Mouse (Mus musculus) stomach, postnatal 0 days (tissue): Measurements from ENCODE around the gene Sh3pxd2b. TPM values are rescaled to one million over a fixed set of nuclear protein-coding genes. Genes with fewer than 3 reads are reported as not detected.

Experiments used
- ATAC-seq: fragments of 200-750 bp; cut with Nextera tagmentation; 2 replicates; pipeline ENCODE4 v1.8.0; 2017; ENCODE audit not compliant: low FRiP score, low TSS enrichment
- DNase-seq: peaks from one replicate; pipeline ENCODE4 v3.0.0-alpha.2; 2016; ENCODE audit warnings: low spot score
- H3K27ac ChIP-seq: fragments of 300-500 bp; sonication (generic); replicated peaks from 2 replicates; pipeline ENCODE4 v1.5.1; 2014; ENCODE audit warnings: mild to moderate bottlenecking, control low read depth
- H3K27me3 ChIP-seq: fragments of 300-500 bp; sonication (generic); 2 replicates; pipeline ENCODE4 v1.6.1; 2014; ENCODE audit warnings: low read length; ENCODE audit not compliant: control insufficient read depth, insufficient read depth
- H3K36me3 ChIP-seq: fragments of 300-500 bp; sonication (generic); 2 replicates; pipeline ENCODE4 v1.6.1; 2014; ENCODE audit warnings: low read length, mixed read lengths; ENCODE audit not compliant: control insufficient read depth, insufficient read depth
- H3K4me1 ChIP-seq: fragments of 300-500 bp; sonication (generic); replicated peaks from 2 replicates; pipeline ENCODE4 v1.6.1; 2014; ENCODE audit warnings: antibody characterized with exemption; ENCODE audit not compliant: control insufficient read depth, insufficient read depth
- H3K4me2 ChIP-seq: fragments of 300-500 bp; sonication (generic); replicated peaks from 2 replicates; pipeline ENCODE4 v1.6.1; 2014; ENCODE audit warnings: low read depth, mild to moderate bottlenecking, control low read depth, moderate library complexity
- H3K4me3 ChIP-seq: fragments of 300-500 bp; sonication (generic); 2 replicates; pipeline ENCODE4 v1.5.1; 2014; ENCODE audit warnings: low read depth, low read length, control low read depth
- H3K9ac ChIP-seq: fragments of 300-500 bp; sonication (generic); 2 replicates; pipeline ENCODE4 v1.6.1; 2014; ENCODE audit warnings: mild to moderate bottlenecking, low read length, control low read depth, mixed read lengths
- H3K9me3 ChIP-seq: fragments of 300-500 bp; sonication (generic); 2 replicates; pipeline ENCODE4 v1.6.1; 2016; ENCODE audit warnings: low read length; ENCODE audit not compliant: control insufficient read depth
- CTCF ChIP-seq: IDR thresholded peaks from 2 replicates; pipeline ENCODE4 v1.5.1; 2016; ENCODE audit warnings: antibody characterized with exemption, low read depth, mild to moderate bottlenecking, moderate library complexity
- EP300 ChIP-seq: optimal IDR thresholded peaks from 2 replicates; pipeline ENCODE3; 2016; ENCODE audit warnings: antibody characterized with exemption
- WGBS: fragments of 180-500 bp; shearing (Covaris S2); extraction: QIAGEN DNeasy Blood & Tissue Kit; methylation state at CpG from one replicate; pipeline ENCODE4 v1.1.7; 2014; 5-methylcytosine and 5-hydroxymethylcytosine counted together
- polyA plus RNA-seq: library from polyadenylated mRNA; unstranded; fragments of >200 nt; fragmentation: Nextera tagmentation; extraction: Ambion mirVana; gene quantifications from 2 replicates; pipeline ENCODE4 v1.2.1, GENCODE M21; 2015

The Sh3pxd2b gene
- polyA plus RNA-seq, 1 experiment from 2014 or later: 5.0 TPM

GRCm38 (mm10) chr11:32316009-32316408 lies 31.6 kb upstream of the Sh3pxd2b start:
- DNase-seq: no peak
- Histone ChIP-seq H3K9me3 (no peaks in the 10 kb centered on the region), H3K4me1 (no peaks in the 10 kb centered on the region), H3K27me3 (no peaks in the 10 kb centered on the region), H3K4me2 (no peak overlapping the region), H3K27ac (no peak overlapping the region), H3K9ac (no peak overlapping the region), H3K4me3 (no peak overlapping the region), H3K36me3 (no peaks in the 10 kb centered on the region)
- no peak for ATAC-seq
- 85% methylated on average over 3 of the region's 3 CpGs for WGBS
- TF ChIP-seq EP300: no peak
- TF ChIP-seq CTCF: no peak

- no peak overlapping the region for H3K27ac ChIP-seq
- WGBS: 67% methylated on average over 11 of the region's 11 CpGs
- H3K4me3 ChIP-seq: no peak overlapping the region
These were observed 27.0 kb upstream of the Sh3pxd2b start for GRCm38 (mm10) chr11:32320507-32321195.

GRCm38 (mm10) chr11:32321196-32321565 lies 26.4 kb upstream of the Sh3pxd2b start:
- 40% methylated on average over 8 of the region's 8 CpGs for WGBS
- Histone ChIP-seq H3K9ac (no peak overlapping the region), H3K27ac (no peak overlapping the region), H3K27me3 (no peaks in the 10 kb centered on the region), H3K4me3 (no peak overlapping the region), H3K36me3 (no peaks in the 10 kb centered on the region), H3K9me3 (no peaks in the 10 kb centered on the region), H3K4me1 (no peaks in the 10 kb centered on the region), H3K4me2 (no peak overlapping the region)
- peak; percentile 87 for TF ChIP-seq CTCF
- TF ChIP-seq EP300: no peak
- ATAC-seq (peak; percentile 62), DNase-seq (peak; percentile 79)

More at GRCm38 (mm10) chr11:32320507-32321195, 27.0 kb upstream of the Sh3pxd2b start:
- DNase-seq (no peak), ATAC-seq (peak; percentile 28; the same call in 1 of the 2 replicates)
- Histone ChIP-seq H3K4me2 (no peak overlapping the region), H3K36me3 (no peaks in the 10 kb centered on the region), H3K9me3 (no peaks in the 10 kb centered on the region), H3K4me1 (no peaks in the 10 kb centered on the region), H3K9ac (no peak overlapping the region), H3K27me3 (no peaks in the 10 kb centered on the region)
- TF ChIP-seq CTCF: no peak
- TF ChIP-seq EP300: no peak

- Histone ChIP-seq H3K4me2 (peak overlapping the region; percentile 45), H3K27me3 (no peaks in the 10 kb centered on the region), H3K4me1 (no peaks in the 10 kb centered on the region), H3K36me3 (no peaks in the 10 kb centered on the region), H3K4me3 (peak overlapping the region; percentile 20; the same call in 1 of the 2 replicates), H3K9ac (peak overlapping the region; percentile 47; the same call in 1 of the 2 replicates), H3K27ac (no peak overlapping the region), H3K9me3 (no peaks in the 10 kb centered on the region)
- TF ChIP-seq CTCF (peak; percentile 95), EP300 (no peak)
- ATAC-seq (peak; percentile 84), DNase-seq (peak; percentile 91)
- 10% methylated on average over 15 of the region's 15 CpGs for WGBS
These were observed 23.0 kb upstream of the Sh3pxd2b start for GRCm38 (mm10) chr11:32324609-32325008.

DNA sequence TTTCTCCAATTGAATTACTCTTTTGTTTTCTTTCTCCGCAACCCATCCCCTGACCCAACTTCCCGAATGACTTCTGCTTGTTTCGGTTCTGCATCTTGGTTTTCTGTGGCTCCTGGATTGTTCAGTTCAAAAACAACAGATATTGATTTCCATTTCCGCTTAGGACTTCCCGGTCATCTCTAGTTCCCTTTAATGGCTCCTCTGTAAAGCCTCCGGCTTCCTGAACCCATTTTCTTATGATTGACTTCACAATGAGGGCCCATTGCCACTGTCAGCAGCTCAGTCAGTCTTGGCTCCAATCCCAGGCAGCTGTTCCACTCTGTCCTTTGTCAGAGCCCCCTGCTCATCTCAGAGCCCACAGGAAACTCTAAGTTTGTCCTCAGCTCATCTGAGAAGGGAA lies 16.5 kb upstream of the Sh3pxd2b start:
- Histone ChIP-seq H3K4me2 (no peak overlapping the region), H3K9ac (no peak overlapping the region), H3K9me3 (no peaks in the 10 kb centered on the region), H3K27ac (no peak overlapping the region), H3K36me3 (no peaks in the 10 kb centered on the region), H3K4me3 (no peak overlapping the region), H3K4me1 (no peaks in the 10 kb centered on the region), H3K27me3 (no peaks in the 10 kb centered on the region)
- no peak for TF ChIP-seq CTCF
- TF ChIP-seq EP300: no peak
- no peak for ATAC-seq
- 57% methylated on average over 6 of the region's 6 CpGs for WGBS
- DNase-seq: no peak

- H3K36me3 ChIP-seq: no peaks in the 10 kb centered on the region
- no peak overlapping the region for H3K27ac ChIP-seq
- H3K9ac ChIP-seq: no peak overlapping the region
- WGBS: 42% methylated on average over 5 of the region's 5 CpGs
- H3K9me3 ChIP-seq: no peaks in the 10 kb centered on the region
- TF ChIP-seq CTCF (no peak), EP300 (no peak)
- DNase-seq: no peak
- no peak overlapping the region for H3K4me2 ChIP-seq
- H3K27me3 ChIP-seq: no peaks in the 10 kb centered on the region
- no peaks in the 10 kb centered on the region for H3K4me1 ChIP-seq
- no peak for ATAC-seq
- H3K4me3 ChIP-seq: no peak overlapping the region
These were observed 15.8 kb upstream of the Sh3pxd2b start for GRCm38 (mm10) chr11:32331861-32332260.
